Mouse (Mus musculus) layer of hippocampus, adult 9-10 months (tissue): ENCODE results near the gene Tnrc6c.

Experiments used
- DNase-seq: peaks from one replicate; pipeline ENCODE4 v3.0.0; 2022; ENCODE audit warnings: low spot score

The Tnrc6c gene

GRCm38 (mm10) chr11:117729798-117730489 lies 75.9 kb downstream of the Tnrc6c start:
- DNase-seq: no peak

DNA sequence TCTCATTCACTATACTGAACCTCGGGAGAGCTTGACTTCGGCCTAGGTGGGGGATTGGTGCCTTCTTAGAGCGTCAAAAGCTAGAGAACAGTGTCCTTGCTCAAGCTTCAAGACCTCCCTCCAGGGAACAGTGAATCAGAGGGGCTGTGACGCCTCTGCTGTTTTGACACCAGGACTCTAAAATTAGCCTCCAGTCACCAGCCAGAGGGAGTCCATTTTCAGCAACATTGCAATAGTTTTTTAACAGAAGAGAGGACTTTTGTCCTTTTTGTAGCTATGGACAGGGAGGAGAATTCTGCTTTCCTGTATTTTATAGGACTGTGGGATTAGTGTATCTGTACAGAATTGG lies 76.4 kb downstream of the Tnrc6c start:
- no peak for DNase-seq

- no peak for DNase-seq
These were observed 77.4 kb downstream of the Tnrc6c start for GRCm38 (mm10) chr11:117731470-117731869.

DNA sequence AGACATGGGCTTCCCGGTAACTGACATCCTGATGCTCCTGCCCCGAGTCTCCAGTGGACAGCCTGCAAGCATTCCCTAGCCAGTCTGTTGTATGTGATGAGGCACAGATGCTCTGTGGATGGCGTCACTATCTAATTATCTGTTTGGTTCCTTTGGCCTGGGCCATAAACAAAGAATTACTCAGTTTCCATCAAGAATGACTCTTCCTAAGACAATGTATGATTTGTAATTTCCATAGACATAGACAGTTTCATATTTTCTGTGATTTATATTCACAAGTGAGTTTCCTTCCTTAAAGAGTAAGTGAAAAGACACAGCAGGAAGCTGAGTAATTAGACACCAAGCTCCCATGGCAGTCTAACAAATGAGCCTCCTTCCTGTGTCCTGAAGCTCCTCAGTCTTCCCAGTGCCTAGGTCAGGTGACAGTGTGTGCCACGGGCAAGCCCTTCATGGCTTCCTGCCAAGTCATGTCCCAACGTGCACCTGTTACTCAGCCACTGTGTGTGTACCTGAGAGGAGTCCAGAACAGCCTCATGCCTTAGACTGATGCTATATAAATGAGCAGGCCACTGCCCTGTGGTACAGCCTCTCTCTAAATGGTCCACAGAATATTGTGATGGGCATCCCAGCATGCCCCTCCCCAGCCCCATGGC lies 82.1 kb downstream of the Tnrc6c start:
- no peak for DNase-seq

DNA sequence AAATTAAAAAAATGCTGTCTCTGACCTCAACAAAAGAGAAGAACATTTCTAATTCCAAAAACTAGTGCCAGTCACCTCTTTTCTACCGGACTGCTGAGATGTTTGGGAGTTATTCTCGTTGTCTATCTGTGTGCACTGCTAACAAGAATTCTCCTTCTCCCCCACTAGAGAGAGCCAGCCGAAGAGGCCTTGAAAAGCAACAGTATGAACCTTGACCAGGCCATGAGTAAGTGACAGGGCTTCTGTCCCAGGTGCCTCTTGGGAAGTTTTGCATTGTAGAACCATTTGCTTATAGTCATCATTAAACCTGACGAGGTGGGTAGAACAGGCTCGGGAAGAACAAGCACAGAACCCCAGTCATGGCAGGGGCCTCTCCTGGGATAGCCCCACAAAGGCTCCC lies 84.0 kb downstream of the Tnrc6c start:
- DNase-seq: no peak

GRCm38 (mm10) chr11:117741128-117741527 lies 87.0 kb downstream of the Tnrc6c start:
- no peak for DNase-seq

- no peak for DNase-seq
These were observed 88.2 kb downstream of the Tnrc6c start for GRCm38 (mm10) chr11:117742243-117742642.

DNA sequence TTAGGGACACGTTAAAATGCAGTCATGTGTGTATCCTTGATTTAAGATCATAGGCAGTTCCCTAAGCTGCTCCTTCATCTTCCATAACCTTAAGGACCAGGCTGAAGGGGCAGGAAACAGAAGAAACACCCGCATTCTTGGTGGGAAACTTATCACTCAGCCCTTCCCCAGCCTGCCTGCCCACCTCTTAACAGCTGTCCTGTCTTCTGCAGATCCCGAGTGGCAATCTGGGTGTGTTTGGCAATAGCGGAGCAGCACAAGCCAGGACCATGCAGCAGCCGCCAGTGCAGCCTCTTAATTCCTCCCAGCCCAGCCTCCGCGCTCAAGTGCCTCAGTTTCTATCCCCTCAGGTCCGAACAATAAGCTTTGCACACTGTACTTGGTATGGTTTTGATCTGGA lies 88.6 kb downstream of the Tnrc6c start:
- DNase-seq: no peak

DNA sequence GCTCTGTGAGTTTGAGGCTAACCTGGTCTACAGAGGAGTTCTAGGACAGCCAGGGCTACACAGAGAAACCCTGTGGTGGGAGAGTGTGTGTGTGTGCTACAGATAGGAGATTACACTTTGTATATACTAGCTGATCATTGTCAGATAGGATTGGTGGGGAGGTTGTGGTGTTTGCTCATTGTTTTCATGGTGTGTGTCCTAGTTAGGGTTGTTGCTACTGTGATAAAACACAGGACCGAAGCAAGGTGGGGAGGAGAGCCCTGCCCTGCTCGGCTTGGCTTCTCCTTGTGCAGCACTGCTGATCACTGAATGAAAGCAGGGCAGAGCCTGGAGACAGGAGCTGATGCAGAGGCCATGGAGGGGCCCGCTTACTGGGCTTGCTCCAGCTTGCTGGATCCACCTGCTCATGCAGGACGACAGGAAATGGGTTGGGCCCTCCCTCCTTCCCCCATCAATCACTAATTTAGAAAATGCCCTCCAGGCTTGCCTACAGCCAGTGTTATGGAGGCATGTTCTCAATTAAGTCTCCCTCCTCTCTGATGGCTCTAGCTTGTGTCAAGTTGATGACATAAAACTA lies 89.5 kb downstream of the Tnrc6c start:
- no peak for DNase-seq

GRCm38 (mm10) chr11:117748628-117749027 lies 94.5 kb downstream of the Tnrc6c start:
- no peak for DNase-seq

- DNase-seq: peak; percentile 68
These were observed 95.3 kb downstream of the Tnrc6c start for GRCm38 (mm10) chr11:117749414-117749813.

DNA sequence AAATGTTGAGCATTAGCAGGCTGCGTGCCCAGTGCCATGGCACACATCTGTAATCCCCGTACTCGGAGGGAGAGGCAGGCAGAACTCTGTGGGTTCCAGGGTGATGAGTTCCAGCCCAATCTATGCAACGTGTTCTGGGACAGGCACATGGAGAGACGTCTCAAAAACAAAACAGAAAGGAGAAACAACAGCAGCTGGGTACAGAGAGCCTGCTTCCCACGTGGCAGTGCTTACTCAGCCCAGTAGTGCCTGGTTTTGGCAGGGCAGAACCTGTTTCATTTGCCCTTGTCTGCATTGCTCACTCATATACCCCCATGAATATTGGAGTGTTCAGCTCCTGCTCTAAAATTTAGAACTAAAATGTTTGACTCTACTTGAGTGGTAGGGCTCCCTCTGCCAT lies 97.5 kb downstream of the Tnrc6c start:
- no peak for DNase-seq

- no peak for DNase-seq
These were observed 101.8 kb downstream of the Tnrc6c start for GRCm38 (mm10) chr11:117755891-117756290.

DNA sequence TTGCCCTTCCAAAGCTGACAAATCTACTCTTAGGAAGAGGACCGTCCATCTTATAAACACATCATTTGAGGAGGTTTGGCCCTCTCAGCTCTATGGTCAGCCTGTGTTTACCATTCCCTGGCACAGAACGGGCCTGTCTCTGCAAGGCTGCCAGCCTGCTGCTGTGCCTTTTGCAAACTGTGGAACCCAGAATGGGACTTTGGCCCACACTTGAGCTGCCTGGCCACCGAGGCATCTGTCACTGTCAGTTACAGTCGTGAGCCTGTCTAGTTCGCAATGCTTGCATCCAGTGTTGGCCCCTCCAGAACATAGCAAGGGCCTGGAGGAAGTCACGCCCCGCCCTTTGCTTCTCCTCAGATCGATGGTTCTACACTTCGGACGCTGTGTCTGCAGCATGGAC lies 105.2 kb downstream of the Tnrc6c start:
- DNase-seq: no peak

- DNase-seq: no peak
These were observed 106.5 kb downstream of the Tnrc6c start for GRCm38 (mm10) chr11:117760374-117761119.

DNA sequence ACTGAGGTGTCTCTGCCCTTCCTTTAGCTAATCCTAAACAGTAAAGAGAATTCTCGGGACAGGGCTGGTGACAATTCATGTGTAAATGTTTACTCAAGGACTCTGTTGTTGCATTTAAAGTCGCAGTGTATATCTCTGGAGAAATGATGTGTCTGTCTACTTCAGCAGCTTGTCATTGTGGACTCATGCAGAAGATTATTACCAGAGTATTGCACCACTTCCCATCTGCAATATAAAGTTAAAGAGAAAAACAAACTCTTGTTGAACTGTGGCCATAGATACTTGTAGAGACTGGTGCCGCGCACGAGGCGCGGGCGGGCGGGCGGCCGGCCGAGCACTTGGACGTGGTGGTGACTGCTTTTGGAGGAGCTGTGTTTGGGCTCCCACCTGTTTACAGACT lies 107.7 kb downstream of the Tnrc6c start:
- no peak for DNase-seq

DNA sequence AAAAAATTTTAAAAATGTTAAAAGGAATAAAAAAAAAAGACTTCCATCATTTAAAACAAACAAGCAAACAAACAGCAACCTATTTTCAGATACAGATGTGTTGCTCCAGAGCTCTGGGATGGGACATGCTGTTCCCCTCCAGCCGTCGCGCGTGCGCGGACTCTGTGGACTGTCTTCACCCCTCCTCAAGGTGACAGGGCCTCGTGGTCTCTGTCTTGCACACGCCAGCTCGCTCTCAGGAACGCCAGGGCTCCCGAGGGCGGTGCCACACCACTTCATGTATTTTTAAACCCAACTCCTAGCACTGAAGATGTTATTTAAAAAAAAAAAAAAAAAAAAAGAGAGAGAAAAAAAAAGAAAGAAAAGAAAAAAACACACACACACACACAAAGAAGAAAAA lies 108.2 kb downstream of the Tnrc6c start:
- DNase-seq: no peak

DNA sequence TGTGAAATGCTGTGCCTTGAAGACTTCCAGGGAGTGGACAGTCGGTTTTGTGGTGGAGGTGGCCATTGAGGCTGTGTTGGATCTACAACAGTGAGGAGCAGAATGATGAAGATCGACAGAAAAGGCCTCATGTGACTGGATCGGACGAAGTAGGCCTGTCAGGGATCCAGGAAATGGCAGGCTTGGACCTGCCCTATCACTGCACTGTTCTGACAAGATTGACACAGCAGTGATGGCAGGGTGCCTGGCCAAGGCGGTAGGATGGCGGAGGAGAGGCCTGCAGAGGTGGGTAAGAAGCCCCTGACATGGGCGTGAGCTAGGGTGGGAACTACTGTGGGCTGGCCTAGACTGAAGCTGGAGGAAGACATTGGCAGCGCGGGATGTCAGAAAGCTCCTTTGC lies 110.2 kb downstream of the Tnrc6c start:
- no peak for DNase-seq

DNA sequence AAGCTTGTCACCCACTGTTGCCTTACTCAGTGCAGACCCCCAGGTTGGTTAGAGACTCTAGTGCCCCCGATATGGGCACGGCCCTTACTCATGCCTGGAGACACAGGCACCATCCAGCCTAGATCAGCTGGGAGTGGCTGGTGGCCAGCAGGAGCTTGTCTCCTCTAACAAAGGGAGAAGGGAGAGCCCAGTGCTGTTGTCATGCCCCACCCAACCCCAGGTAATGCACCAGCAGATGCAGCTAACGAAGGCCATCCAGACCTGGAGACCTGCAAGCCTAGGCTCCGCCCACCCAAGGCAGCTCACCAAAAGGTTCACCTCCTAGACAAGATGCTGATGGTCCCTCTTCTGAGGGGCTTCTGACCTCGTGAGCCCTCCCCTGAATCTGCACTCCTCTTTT lies 111.3 kb downstream of the Tnrc6c start:
- DNase-seq: no peak

- DNase-seq: no peak
These were observed 112.2 kb downstream of the Tnrc6c start for GRCm38 (mm10) chr11:117766275-117766674.

GRCm38 (mm10) chr11:117768725-117769682 lies 114.9 kb downstream of the Tnrc6c start:
- DNase-seq: no peak

DNA sequence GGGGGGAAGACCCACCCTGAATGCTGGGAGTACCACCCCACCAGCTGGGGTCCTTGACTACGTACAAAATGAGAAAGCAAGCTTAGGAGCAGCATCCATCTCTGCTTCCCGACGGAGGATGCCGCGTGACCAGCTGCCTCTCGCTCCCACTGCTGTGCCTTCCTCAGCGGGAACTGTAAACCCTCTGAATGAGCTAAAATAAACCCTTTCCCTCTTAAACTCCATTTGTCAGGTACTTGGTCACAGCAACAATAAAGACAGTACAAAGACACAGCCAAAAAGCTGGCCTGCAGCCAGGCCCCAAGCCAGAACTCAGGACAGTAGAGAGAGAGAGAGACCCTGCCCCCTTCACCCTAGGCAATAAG lies 115.6 kb downstream of the Tnrc6c start:
- no peak for DNase-seq
